Mouse (Mus musculus) forebrain, embryonic 16.5 days (tissue): ENCODE results near the gene Sorbs1. TPM values are rescaled to one million over a fixed set of nuclear protein-coding genes. Genes with fewer than 3 reads are reported as not detected.

Experiments used
- ATAC-seq: fragments of 200-750 bp; cut with Nextera tagmentation; 2 replicates; pipeline ENCODE4 v1.8.0; 2017; ENCODE audit warnings: mild to moderate bottlenecking, moderate library complexity
- H3K27ac ChIP-seq: fragments of 300-500 bp; sonication (generic); 2 replicates; pipeline ENCODE4 v1.5.1; 2014; ENCODE audit warnings: low read length, control low read depth
- H3K27me3 ChIP-seq: fragments of 300-500 bp; sonication (generic); replicated peaks from 2 replicates; pipeline ENCODE4 v1.6.1; 2014; ENCODE audit warnings: low read length; ENCODE audit not compliant: control insufficient read depth, insufficient read depth
- H3K36me3 ChIP-seq: fragments of 300-500 bp; sonication (generic); 2 replicates; pipeline ENCODE4 v1.6.1; 2014; ENCODE audit not compliant: control insufficient read depth, insufficient read depth
- H3K4me1 ChIP-seq: fragments of 300-500 bp; sonication (generic); replicated peaks from 2 replicates; pipeline ENCODE4 v1.6.1; 2014; ENCODE audit warnings: low read length; ENCODE audit not compliant: control insufficient read depth, insufficient read depth
- H3K4me2 ChIP-seq: fragments of 300-500 bp; sonication (generic); 2 replicates; pipeline ENCODE4 v1.6.1; 2014; ENCODE audit warnings: mild to moderate bottlenecking, low read length, control low read depth
- H3K4me3 ChIP-seq: fragments of 300-500 bp; sonication (generic); replicated peaks from 2 replicates; pipeline ENCODE4 v1.5.1; 2014; ENCODE audit warnings: mild to moderate bottlenecking, low read length, control low read depth
- H3K9ac ChIP-seq: fragments of 300-500 bp; sonication (generic); replicated peaks from 2 replicates; pipeline ENCODE4 v1.6.1; 2014; ENCODE audit warnings: low read depth, low read length, control low read depth
- H3K9me3 ChIP-seq: fragments of 300-500 bp; sonication (generic); 2 replicates; pipeline ENCODE4 v1.6.1; 2016; ENCODE audit warnings: low read length; ENCODE audit not compliant: control insufficient read depth
- WGBS: fragments of 180-500 bp; shearing (Covaris S2); extraction: QIAGEN DNeasy Blood & Tissue Kit; methylation state at CpG from one replicate; pipeline ENCODE4 v1.1.7; 2014; 5-methylcytosine and 5-hydroxymethylcytosine counted together
- polyA plus RNA-seq: library from polyadenylated mRNA; unstranded; fragments of >200 nt; fragmentation: Nextera tagmentation; extraction: Ambion mirVana; gene quantifications from 2 replicates; pipeline ENCODE4 v1.2.1, GENCODE M21; 2015

The Sorbs1 gene
- polyA plus RNA-seq, 1 experiment from 2014 or later: 128 TPM

DNA sequence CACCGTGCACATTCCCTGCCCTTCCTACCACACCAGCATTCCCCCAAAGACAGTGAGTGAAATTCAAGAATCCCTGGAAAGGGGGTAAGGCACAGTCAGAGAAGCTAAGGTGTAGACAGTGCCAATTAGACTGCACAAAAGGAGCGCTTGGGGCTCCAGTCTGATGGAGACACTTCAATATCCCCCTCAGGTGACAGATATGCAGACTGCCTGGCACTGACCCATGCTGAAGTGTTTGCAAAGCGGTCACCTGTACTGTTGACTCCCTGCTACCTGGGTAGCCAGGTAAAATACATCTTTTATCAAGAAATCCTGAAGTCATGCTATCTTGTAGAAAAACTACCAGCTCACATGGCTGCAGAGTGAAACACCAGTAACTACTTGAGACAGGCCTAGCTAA lies 54.8 kb downstream of the Sorbs1 start:
- Histone ChIP-seq H3K4me3 (no peak overlapping the region), H3K9me3 (no peaks in the 10 kb centered on the region), H3K36me3 (no peaks in the 10 kb centered on the region), H3K9ac (no peak overlapping the region), H3K27me3 (no peaks in the 10 kb centered on the region), H3K4me1 (peaks cover 8% of the 10 kb centered on the region), H3K27ac (no peak overlapping the region), H3K4me2 (no peak overlapping the region)
- WGBS: 89% methylated on average over 3 of the region's 3 CpGs
- no peak for ATAC-seq

GRCm38 (mm10) chr19:40455248-40455647 lies 58.3 kb downstream of the Sorbs1 start:
- Histone ChIP-seq H3K27me3 (no peaks in the 10 kb centered on the region), H3K27ac (no peak overlapping the region), H3K4me2 (no peak overlapping the region), H3K4me3 (no peak overlapping the region), H3K4me1 (no peaks in the 10 kb centered on the region; the same call in 1 of the 2 replicates), H3K9ac (no peak overlapping the region), H3K9me3 (no peaks in the 10 kb centered on the region), H3K36me3 (peaks cover 3% of the 10 kb centered on the region; the same call in 1 of the 2 replicates)
- ATAC-seq: no peak
- 92% methylated on average over 4 of the region's 4 CpGs for WGBS

GRCm38 (mm10) chr19:40454096-40454495 lies 59.5 kb downstream of the Sorbs1 start:
- Histone ChIP-seq H3K4me3 (no peak overlapping the region), H3K4me1 (no peaks in the 10 kb centered on the region; the same call in 1 of the 2 replicates), H3K36me3 (peaks cover 5% of the 10 kb centered on the region; the same call in 1 of the 2 replicates), H3K9ac (no peak overlapping the region), H3K9me3 (no peaks in the 10 kb centered on the region), H3K27ac (no peak overlapping the region), H3K4me2 (no peak overlapping the region), H3K27me3 (no peaks in the 10 kb centered on the region)
- no peak for ATAC-seq
- WGBS: 93% methylated on average over 4 of the region's 4 CpGs

DNA sequence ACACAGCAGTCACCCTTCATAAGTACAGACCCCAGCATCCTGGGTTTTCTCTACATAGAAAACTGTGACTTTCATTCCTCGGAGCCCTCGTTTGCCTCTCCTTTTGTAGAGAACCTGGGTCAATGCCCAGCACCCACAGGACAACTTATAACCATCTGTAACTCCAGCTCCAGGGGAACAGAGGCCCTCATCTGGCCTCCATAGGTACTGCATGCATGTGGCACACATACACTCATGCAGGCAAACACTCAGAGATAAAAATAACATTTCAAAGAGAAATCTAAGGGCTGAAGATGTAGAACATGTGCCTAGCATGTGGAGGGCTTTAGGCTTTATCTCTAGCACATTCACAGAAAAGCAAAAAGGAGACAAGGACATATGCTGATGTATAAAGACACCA lies 61.4 kb downstream of the Sorbs1 start:
- Histone ChIP-seq H3K27ac (no peak overlapping the region), H3K36me3 (peaks cover 5% of the 10 kb centered on the region; the same call in 1 of the 2 replicates), H3K4me2 (no peak overlapping the region), H3K4me3 (no peak overlapping the region), H3K27me3 (no peaks in the 10 kb centered on the region), H3K9ac (no peak overlapping the region), H3K4me1 (no peaks in the 10 kb centered on the region), H3K9me3 (no peaks in the 10 kb centered on the region)
- no peak for ATAC-seq
- WGBS: 95% methylated on average over 2 of the region's 2 CpGs

GRCm38 (mm10) chr19:40451307-40451706 lies 62.3 kb downstream of the Sorbs1 start:
- H3K9me3 ChIP-seq: no peaks in the 10 kb centered on the region
- WGBS: 88% methylated on average over 6 of the region's 6 CpGs
- H3K36me3 ChIP-seq: peaks cover 5% of the 10 kb centered on the region; the same call in 1 of the 2 replicates
- no peak overlapping the region for H3K27ac ChIP-seq
- no peak overlapping the region for H3K9ac ChIP-seq
- no peak overlapping the region for H3K4me2 ChIP-seq
- ATAC-seq: no peak
- H3K4me3 ChIP-seq: no peak overlapping the region
- no peaks in the 10 kb centered on the region for H3K4me1 ChIP-seq
- H3K27me3 ChIP-seq: no peaks in the 10 kb centered on the region

DNA sequence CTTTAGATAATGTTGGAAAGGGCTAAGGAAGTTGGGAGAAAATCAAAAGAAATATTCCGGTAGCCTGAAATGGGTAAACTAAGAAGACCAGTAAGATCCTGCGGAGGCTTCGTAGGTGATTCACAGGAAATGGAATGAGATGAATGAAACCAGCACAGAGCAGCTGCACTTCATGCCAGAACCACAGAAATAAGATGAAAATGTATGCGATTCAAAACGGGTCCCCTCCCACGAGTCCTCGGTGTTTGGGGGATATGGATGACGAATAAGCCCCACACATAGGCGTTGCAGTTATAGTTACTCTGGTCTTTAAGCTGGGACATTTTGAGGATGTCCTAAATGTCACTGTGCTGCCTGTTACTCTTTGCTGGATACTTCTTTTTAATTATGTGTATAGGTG lies 67.1 kb downstream of the Sorbs1 start:
- H3K27ac ChIP-seq: no peak overlapping the region
- H3K4me1 ChIP-seq: no peaks in the 10 kb centered on the region
- no peak overlapping the region for H3K9ac ChIP-seq
- peaks cover 7% of the 10 kb centered on the region; the same call in 1 of the 2 replicates for H3K36me3 ChIP-seq
- no peak overlapping the region for H3K4me2 ChIP-seq
- ATAC-seq: no peak
- 90% methylated on average over 9 of the region's 9 CpGs for WGBS
- H3K27me3 ChIP-seq: no peaks in the 10 kb centered on the region
- H3K4me3 ChIP-seq: no peak overlapping the region
- no peaks in the 10 kb centered on the region for H3K9me3 ChIP-seq

- Histone ChIP-seq H3K4me2 (no peak overlapping the region), H3K27me3 (no peaks in the 10 kb centered on the region), H3K27ac (no peak overlapping the region), H3K9me3 (no peaks in the 10 kb centered on the region), H3K4me3 (no peak overlapping the region), H3K36me3 (peaks cover 2% of the 10 kb centered on the region; the same call in 1 of the 2 replicates), H3K9ac (no peak overlapping the region), H3K4me1 (peaks cover 10% of the 10 kb centered on the region)
- 90% methylated on average over 3 of the region's 3 CpGs for WGBS
- ATAC-seq: no peak
These were observed 71.2 kb downstream of the Sorbs1 start for GRCm38 (mm10) chr19:40442377-40442776.

GRCm38 (mm10) chr19:40440951-40441350 lies 72.6 kb downstream of the Sorbs1 start:
- H3K4me3 ChIP-seq: no peak overlapping the region
- ATAC-seq: no peak
- H3K36me3 ChIP-seq: peaks cover 2% of the 10 kb centered on the region; the same call in 1 of the 2 replicates
- no peaks in the 10 kb centered on the region for H3K27me3 ChIP-seq
- peaks cover 19% of the 10 kb centered on the region for H3K4me1 ChIP-seq
- no peak overlapping the region for H3K27ac ChIP-seq
- 70% methylated on average over 4 of the region's 4 CpGs for WGBS
- H3K9ac ChIP-seq: no peak overlapping the region
- no peak overlapping the region for H3K4me2 ChIP-seq
- no peaks in the 10 kb centered on the region for H3K9me3 ChIP-seq

DNA sequence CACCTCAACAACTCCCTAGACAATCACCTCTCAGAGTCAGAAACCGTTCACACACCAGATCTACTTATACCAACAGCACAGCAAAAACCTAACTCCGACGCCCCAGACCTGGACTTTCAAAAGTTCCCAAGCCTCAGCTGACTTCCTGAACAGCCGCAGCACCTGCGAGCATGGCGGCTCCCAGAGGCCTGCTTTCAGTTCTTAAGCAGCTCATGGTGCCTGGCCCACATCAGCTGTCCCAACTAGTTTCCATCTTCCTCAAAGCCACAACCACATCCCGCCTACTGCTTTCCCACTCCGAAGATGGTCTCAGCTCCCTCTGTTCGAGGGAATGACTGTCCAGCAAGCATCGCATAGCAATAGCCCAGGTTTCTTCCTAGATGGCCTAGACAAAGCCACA lies 74.7 kb downstream of the Sorbs1 start:
- no peak overlapping the region for H3K27ac ChIP-seq
- 94% methylated on average over 10 of the region's 10 CpGs for WGBS
- H3K36me3 ChIP-seq: no peaks in the 10 kb centered on the region
- no peaks in the 10 kb centered on the region for H3K9me3 ChIP-seq
- ATAC-seq: no peak
- H3K4me3 ChIP-seq: no peak overlapping the region
- no peak overlapping the region for H3K9ac ChIP-seq
- H3K27me3 ChIP-seq: no peaks in the 10 kb centered on the region
- no peak overlapping the region for H3K4me2 ChIP-seq
- H3K4me1 ChIP-seq: peaks cover 28% of the 10 kb centered on the region

DNA sequence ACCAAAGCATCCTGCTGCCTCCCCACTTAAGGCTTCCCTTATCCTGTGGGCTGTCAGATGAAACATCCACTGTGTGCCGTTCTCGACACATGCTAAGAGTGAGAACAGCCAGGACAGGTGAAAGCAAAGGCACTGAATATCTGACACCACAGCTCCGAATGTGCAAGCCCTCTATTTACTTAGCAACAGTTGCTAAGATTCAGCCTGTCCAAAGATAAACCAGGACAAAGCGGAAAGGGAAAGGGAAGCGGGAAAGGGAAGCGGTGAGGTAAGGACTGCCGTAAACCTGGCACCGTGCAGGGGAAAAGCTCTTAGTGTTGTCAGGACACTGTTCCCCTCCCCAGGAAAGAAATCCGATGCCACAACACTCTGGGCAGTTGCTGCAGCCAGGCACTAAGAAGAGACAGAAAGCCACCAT lies 75.9 kb downstream of the Sorbs1 start:
- H3K9me3 ChIP-seq: no peaks in the 10 kb centered on the region
- no peak for ATAC-seq
- peak overlapping the region; percentile 1; the same call in 1 of the 2 replicates for H3K27ac ChIP-seq
- no peak overlapping the region for H3K4me3 ChIP-seq
- 48% methylated on average over 9 of the region's 9 CpGs for WGBS
- H3K4me1 ChIP-seq: peaks cover 40% of the 10 kb centered on the region
- H3K27me3 ChIP-seq: no peaks in the 10 kb centered on the region
- no peak overlapping the region for H3K4me2 ChIP-seq
- no peaks in the 10 kb centered on the region for H3K36me3 ChIP-seq
- no peak overlapping the region for H3K9ac ChIP-seq
